Mouse (Mus musculus): ENCODE data around the gene Gpx4. TPM values are rescaled to one million over a fixed set of nuclear protein-coding genes. Genes with fewer than 3 reads are reported as not detected.

Gene Gpx4
- polyA plus RNA-seq, 1 experiment from 2014 or later, result 1,058 TPM

- 0 out of 2 replicates have a peak overlapping the region, but pooled peaks have one; percentile 8 for H3K9ac ChIP-seq (replicated peaks; ENCODE audit: low read depth)
- H3K4me3 ChIP-seq (ENCODE audit: low read depth, low read length), result peak overlapping the region; percentile 85; the same call in 1 of the 2 replicates
- H3K36me3 ChIP-seq (ENCODE audit: insufficient read depth, low read length), result peaks cover 20% of the 10 kb centered on the region; the same call in 1 of the 2 replicates
- 70% methylated on average over 5 of the region's 5 CpGs for WGBS
- H3K27me3 ChIP-seq (replicated peaks; ENCODE audit: insufficient read depth, low read length), result no peaks in the 10 kb centered on the region
- peaks cover 25% of the 10 kb centered on the region for H3K4me1 ChIP-seq (ENCODE audit: insufficient read depth, low read depth, low read length)
- H3K27ac ChIP-seq (ENCODE audit: low read length), result no peak overlapping the region
- no peak for DNase-seq (ENCODE audit: low spot score)
- TF ChIP-seq EP300 (IDR thresholded peaks at IDR 0.05) (no peak), CTCF (IDR thresholded peaks at IDR 0.05) (peak; percentile 11; the same call in 1 of the 2 replicates)
- ATAC-seq, result no peak
- peak overlapping the region; percentile 81 for H3K4me2 ChIP-seq (replicated peaks; ENCODE audit: low read depth, low read length)
- H3K9me3 ChIP-seq (ENCODE audit: low read length), result no peaks in the 10 kb centered on the region
Observed at GRCm38 (mm10) chr10:80055364-80055763, 8.4 kb downstream of the Gpx4 start.

GRCm38 (mm10) chr10:80055891-80056290 lies 8.9 kb downstream of the Gpx4 start:
- no peaks in the 10 kb centered on the region for H3K27me3 ChIP-seq (replicated peaks; ENCODE audit: insufficient read depth, low read length)
- ATAC-seq (no peak), DNase-seq (ENCODE audit: low spot score) (no peak)
- peak overlapping the region; percentile 81; the same call in 1 of the 2 replicates for H3K4me2 ChIP-seq (replicated peaks; ENCODE audit: low read depth, low read length)
- no peaks in the 10 kb centered on the region for H3K9me3 ChIP-seq (ENCODE audit: low read length)
- TF ChIP-seq CTCF (IDR thresholded peaks at IDR 0.05) (no peak), EP300 (IDR thresholded peaks at IDR 0.05) (no peak)
- H3K36me3 ChIP-seq (ENCODE audit: insufficient read depth, low read length), result peaks cover 23% of the 10 kb centered on the region; the same call in 1 of the 2 replicates
- H3K9ac ChIP-seq (replicated peaks; ENCODE audit: low read depth), result no peak overlapping the region
- 57% methylated on average over 8 of the region's 10 CpGs for WGBS
- H3K4me3 ChIP-seq (ENCODE audit: low read depth, low read length), result no peak overlapping the region
- peaks cover 20% of the 10 kb centered on the region for H3K4me1 ChIP-seq (ENCODE audit: insufficient read depth, low read depth, low read length)
- H3K27ac ChIP-seq (ENCODE audit: low read length), result no peak overlapping the region

- no peaks in the 10 kb centered on the region for H3K27me3 ChIP-seq (replicated peaks; ENCODE audit: insufficient read depth, low read length)
- no peak overlapping the region for H3K4me2 ChIP-seq (replicated peaks; ENCODE audit: low read depth, low read length)
- DNase-seq (ENCODE audit: low spot score) (no peak), ATAC-seq (no peak)
- 86% methylated on average over 4 of the region's 4 CpGs for WGBS
- H3K4me1 ChIP-seq (ENCODE audit: insufficient read depth, low read depth, low read length), result peaks cover 14% of the 10 kb centered on the region
- peaks cover 28% of the 10 kb centered on the region for H3K36me3 ChIP-seq (ENCODE audit: insufficient read depth, low read length)
- no peak overlapping the region for H3K4me3 ChIP-seq (ENCODE audit: low read depth, low read length)
- H3K9ac ChIP-seq (replicated peaks; ENCODE audit: low read depth), result no peak overlapping the region
- no peak overlapping the region for H3K27ac ChIP-seq (ENCODE audit: low read length)
- no peaks in the 10 kb centered on the region for H3K9me3 ChIP-seq (ENCODE audit: low read length)
- TF ChIP-seq EP300 (IDR thresholded peaks at IDR 0.05) (no peak), CTCF (IDR thresholded peaks at IDR 0.05) (no peak)
Observed at GRCm38 (mm10) chr10:80056506-80056905, 9.5 kb downstream of the Gpx4 start.

- WGBS, result 91% methylated on average over 27 of the region's 27 CpGs
- Histone ChIP-seq H3K9ac (replicated peaks; ENCODE audit: low read depth) (no peak overlapping the region), H3K36me3 (ENCODE audit: insufficient read depth, low read length) (peaks cover 34% of the 10 kb centered on the region)
Observed at GRCm38 (mm10) chr10:80056976-80057682, 10.2 kb downstream of the Gpx4 start.

GRCm38 (mm10) chr10:80057683-80058326 lies 10.8 kb downstream of the Gpx4 start:
- H3K36me3 ChIP-seq (ENCODE audit: insufficient read depth, low read length), result peaks cover 37% of the 10 kb centered on the region
- 71% methylated on average over 30 of the region's 30 CpGs for WGBS
- no peak overlapping the region for H3K9ac ChIP-seq (replicated peaks; ENCODE audit: low read depth)
- no peaks in the 10 kb centered on the region for H3K27me3 ChIP-seq (replicated peaks; ENCODE audit: insufficient read depth, low read length)
- no peak for ATAC-seq
- H3K27ac ChIP-seq (ENCODE audit: low read length), result no peak overlapping the region
- H3K4me1 ChIP-seq (ENCODE audit: insufficient read depth, low read depth, low read length), result peaks cover 4% of the 10 kb centered on the region; the same call in 1 of the 2 replicates
- no peak for DNase-seq (ENCODE audit: low spot score)
- no peaks in the 10 kb centered on the region for H3K9me3 ChIP-seq (ENCODE audit: low read length)
- TF ChIP-seq EP300 (IDR thresholded peaks at IDR 0.05), result no peak
- TF ChIP-seq CTCF (IDR thresholded peaks at IDR 0.05), result no peak
- no peak overlapping the region for H3K4me2 ChIP-seq (replicated peaks; ENCODE audit: low read depth, low read length)
- no peak overlapping the region for H3K4me3 ChIP-seq (ENCODE audit: low read depth, low read length)

More at GRCm38 (mm10) chr10:80056976-80057682, 10.2 kb downstream of the Gpx4 start:
- H3K4me1 ChIP-seq (ENCODE audit: insufficient read depth, low read depth, low read length), result peaks cover 10% of the 10 kb centered on the region
- no peaks in the 10 kb centered on the region for H3K9me3 ChIP-seq (ENCODE audit: low read length)
- TF ChIP-seq CTCF (IDR thresholded peaks at IDR 0.05) (no peak), EP300 (IDR thresholded peaks at IDR 0.05) (no peak)
- ATAC-seq, result no peak
- no peak overlapping the region for H3K4me3 ChIP-seq (ENCODE audit: low read depth, low read length)
- no peak overlapping the region for H3K27ac ChIP-seq (ENCODE audit: low read length)
- H3K4me2 ChIP-seq (replicated peaks; ENCODE audit: low read depth, low read length), result no peak overlapping the region
- H3K27me3 ChIP-seq (replicated peaks; ENCODE audit: insufficient read depth, low read length), result no peaks in the 10 kb centered on the region
- no peak for DNase-seq (ENCODE audit: low spot score)

DNA sequence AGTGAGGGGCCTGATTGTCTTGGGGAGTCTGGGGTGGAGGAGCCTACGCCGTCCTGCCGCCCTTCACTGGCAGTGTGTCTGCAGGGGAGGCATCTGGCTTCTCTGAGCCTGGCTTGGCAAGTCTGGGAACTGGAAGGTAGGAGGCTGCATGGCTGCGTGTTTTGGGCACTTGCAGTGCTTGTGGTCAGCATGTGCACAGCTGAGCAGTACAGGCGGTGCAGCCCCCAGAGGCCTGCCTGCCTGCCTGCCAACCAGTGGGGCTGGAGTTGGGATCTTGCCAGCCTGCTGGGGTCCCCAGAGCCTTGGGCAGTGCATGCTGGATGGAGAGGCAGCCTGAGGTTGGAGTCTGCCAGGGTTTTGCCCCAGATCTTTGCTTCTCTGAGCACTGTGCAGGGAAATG lies 16.1 kb downstream of the Gpx4 start:
- H3K27ac ChIP-seq (ENCODE audit: low read length), result no peak overlapping the region
- ATAC-seq, result no peak
- no peaks in the 10 kb centered on the region for H3K27me3 ChIP-seq (replicated peaks; ENCODE audit: insufficient read depth, low read length)
- H3K36me3 ChIP-seq (ENCODE audit: insufficient read depth, low read length), result peaks cover 30% of the 10 kb centered on the region
- H3K4me1 ChIP-seq (ENCODE audit: insufficient read depth, low read depth, low read length), result no peaks in the 10 kb centered on the region
- H3K4me3 ChIP-seq (ENCODE audit: low read depth, low read length), result no peak overlapping the region
- H3K9me3 ChIP-seq (ENCODE audit: low read length), result no peaks in the 10 kb centered on the region
- no peak for DNase-seq (ENCODE audit: low spot score)
- no peak overlapping the region for H3K9ac ChIP-seq (replicated peaks; ENCODE audit: low read depth)
- TF ChIP-seq EP300 (IDR thresholded peaks at IDR 0.05) (no peak), CTCF (IDR thresholded peaks at IDR 0.05) (no peak)
- 94% methylated on average over 5 of the region's 5 CpGs for WGBS
- H3K4me2 ChIP-seq (replicated peaks; ENCODE audit: low read depth, low read length), result no peak overlapping the region

Data from lung, postnatal 0 days (tissue).